Comparison of ENCODE assay signal across 8 mouse cellular contexts in the genomic region with DNA sequence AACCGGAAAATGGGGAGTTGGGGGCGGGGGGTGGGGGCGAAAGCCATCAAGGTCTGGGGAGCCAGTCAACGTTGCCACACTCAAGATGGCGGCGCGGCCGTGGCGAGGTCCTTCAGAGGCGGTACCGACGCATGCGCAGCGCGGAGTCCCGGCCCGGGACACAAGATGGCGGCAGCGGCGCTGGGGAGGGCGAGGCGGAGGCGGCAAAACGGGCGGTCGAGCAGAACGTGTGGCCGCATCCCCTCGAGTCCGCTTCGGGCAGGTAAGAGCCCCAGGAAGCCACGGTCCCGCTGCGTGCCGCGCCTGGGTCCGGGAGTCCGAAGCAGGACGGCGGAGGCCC. TPM values are rescaled to one million over a fixed set of nuclear protein-coding genes. Genes with fewer than 3 reads are reported as not detected.
DNase-seq lines count a peak whose midpoint lies in the region; ATAC-seq and TF ChIP-seq lines count a peak whose summit lies in the region.

TSS of gene Pcif1 (plus strand) at position 77 of the 340 bp plus-strand sequence.

- H3K9ac ChIP-seq in hindbrain, postnatal 0 days (replicated peaks; ENCODE audit: low read length), result peak within 1 kb of the TSS; percentile 96

- no peak for TF ChIP-seq CTCF in hindbrain, postnatal 0 days (IDR thresholded peaks at IDR 0.05; ENCODE audit: low read depth)
- TF ChIP-seq CTCF in left cerebral cortex, adult 2 months (IDR thresholded peaks at IDR 0.05), result no peak; the same call in 1 of the 2 replicates

- 0 out of 2 replicates have a peak, but pooled peaks cover 8% of the 10 kb centered on the region for H3K4me1 ChIP-seq in hindbrain, postnatal 0 days (ENCODE audit: insufficient read depth, low read length)

- peak within 1 kb of the TSS; percentile 71 for H3K4me3 ChIP-seq in hindbrain, postnatal 0 days (ENCODE audit: low read length)
- H3K4me3 ChIP-seq in left cerebral cortex, adult 2 months, result peak within 1 kb of the TSS; percentile 89
- H3K4me3 ChIP-seq in macrophage (ENCODE audit: inconsistent target), result peak within 1 kb of the TSS; percentile 91

- H3K79me2 ChIP-seq in macrophage (ENCODE audit: inconsistent target), result peaks cover 42% of the 10 kb centered on the region

- 0% methylated on average over 38 of the region's 40 CpGs for WGBS in hindbrain, postnatal 0 days
- 0% methylated on average over 40 of the region's 40 CpGs for WGBS in macrophage (ENCODE audit: missing documents)

- no peaks in the 10 kb centered on the region for H3K9me3 ChIP-seq in hindbrain, postnatal 0 days (ENCODE audit: low read length)

- H3K27ac ChIP-seq in hindbrain, postnatal 0 days, result peak within 1 kb of the TSS; percentile 100
- H3K27ac ChIP-seq in left cerebral cortex, adult 2 months, result peak within 1 kb of the TSS; percentile 100
- H3K27ac ChIP-seq in macrophage, result peak within 1 kb of the TSS; percentile 95

- intact Hi-C loops in left cerebral cortex, adult 2 months (cut with DNase I), result loop anchor here (1.0 kb wide), 2 partner anchors 32 to 46 kb away; partner anchors contain the start of genes Neurl2 and Zfp335

- peaks cover 16% of the 10 kb centered on the region for H3K36me3 ChIP-seq in hindbrain, postnatal 0 days (ENCODE audit: insufficient read depth, low read length)
- peaks cover 15% of the 10 kb centered on the region for H3K36me3 ChIP-seq in macrophage (ENCODE audit: inconsistent target)

- peak; percentile 50 for ATAC-seq in activated CD4-positive, CD25-positive, alpha-beta regulatory T cell, adult 4 months
- peak; percentile 58 for ATAC-seq in common myeloid progenitor, adult 5-6 weeks (replicated peaks; ENCODE audit: low read depth, poor library complexity, severe bottlenecking)
- ATAC-seq in hindbrain, postnatal 0 days, result peak; percentile 86

- peak; percentile 88 to 90 for DNase-seq in gastrocnemius, adult 8-10 months (ENCODE audit: low spot score in 2 of 2)
- peak; percentile 95 for DNase-seq in hindbrain, postnatal 0 days (ENCODE audit: low spot score)
- peak; percentile 90 to 91 for DNase-seq in left cerebral cortex, adult 2 months (ENCODE audit: extremely low spot score in 1 of 2, low spot score in 2 of 2)
- DNase-seq in retina, postnatal 7 days (ENCODE audit: low read depth, low spot score), result peak; percentile 88
- DNase-seq in urinary bladder, adult 2 months (ENCODE audit: low spot score), result no peak

- H3K27me3 ChIP-seq in hindbrain, postnatal 0 days (ENCODE audit: insufficient read depth, low read length), result no peaks in the 10 kb centered on the region

- peak within 1 kb of the TSS; percentile 100 for H3K4me2 ChIP-seq in hindbrain, postnatal 0 days (ENCODE audit: low read depth, low read length)

RNA-seq across cellular contexts. Expression of gene Pcif1, which starts in this region (rescaled TPM):
- polyA plus RNA-seq in activated CD4-positive, CD25-positive, alpha-beta regulatory T cell, adult 4 months (2017; shearing (Covaris generic)), result 100 to 1,000 TPM; 102 to 122 TPM
- total RNA-seq in common myeloid progenitor, adult 5-6 weeks (2017), result 18.8 and 19.2 TPM in 2 replicates
- 10 to 100 TPM; 24.1 to 31.0 (median 27.2) TPM for total RNA-seq in gastrocnemius, adult 8-10 months (2022)
- 76.7 and 83.7 TPM in 2 replicates for total RNA-seq in hindbrain, postnatal 0 days (2014; rRNA removed)
- polyA plus RNA-seq in hindbrain, postnatal 0 days (2015; fragmentation: Nextera tagmentation; extraction: Ambion mirVana), result 107 and 108 TPM in 2 replicates
- 10 to 100 TPM; 44.8 to 48.8 TPM for total RNA-seq in left cerebral cortex, adult 2 months (2021)
- total RNA-seq in macrophage (2018; cell fraction: chromatin; rRNA removed), result 10 to 100 TPM; 27.5 to 75.8 (median 51.5) TPM
- 10 to 100 TPM; 18.5 to 35.7 (median 25.1) TPM for total RNA-seq in macrophage (2018; cell fraction: cytosol; rRNA removed)
- total RNA-seq in macrophage (2018; cell fraction: nucleus; rRNA removed), result 10 to 100 TPM; 21.4 to 47.0 (median 31.9) TPM
- 14.5 to 26.1 TPM (median 19.1 TPM) in 3 replicates for polyA plus RNA-seq in macrophage (2018)
- 27.8 and 29.4 TPM in 2 replicates for polyA plus RNA-seq in urinary bladder, adult 2 months (2012; rRNA removed)
